Mouse (Mus musculus) left cerebral cortex, adult 11 months (tissue): Measurements from ENCODE around the gene U2af2.
A peak's percentile ranks its signal among the peaks of the same experiment; 100 is the strongest.
"Not testable (repeated sequence)": the region's sequence is repeated elsewhere in the genome, so short reads cannot be mapped to it uniquely, and the experiment has no call there.

ENCODE experiments used
- DNase-seq: peaks from one replicate; pipeline ENCODE4 v3.0.0; 2022; ENCODE audit warnings: low spot score

U2af2 gene

DNA sequence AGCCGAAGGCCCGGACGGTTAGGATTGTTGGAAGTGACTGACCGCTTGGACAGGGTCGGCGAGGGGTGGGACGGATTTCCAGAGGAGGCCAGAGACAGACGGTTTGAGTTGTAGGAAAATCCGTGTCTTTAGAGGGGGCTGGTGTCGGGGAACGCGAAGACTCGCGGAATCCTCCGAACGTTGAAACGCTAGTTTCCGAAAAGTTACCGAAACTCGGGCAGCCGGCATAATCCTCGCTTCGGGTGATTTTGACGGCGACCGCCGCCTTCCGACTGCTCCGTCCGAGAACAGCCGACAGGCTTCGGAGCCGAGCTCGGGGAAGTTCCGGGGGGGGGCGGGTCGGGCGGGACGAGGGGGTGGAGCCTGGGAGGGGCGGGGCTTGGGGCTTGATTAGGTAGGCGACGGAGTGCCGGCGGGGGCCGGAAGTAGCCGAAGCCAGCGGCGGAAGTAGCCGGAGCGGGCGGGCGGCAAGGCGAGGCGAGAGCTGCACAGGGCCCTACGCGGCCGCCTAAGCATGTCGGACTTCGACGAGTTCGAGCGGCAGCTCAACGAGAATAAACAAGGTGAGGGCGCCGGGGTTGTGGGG, at the start of gene U2af2:
Gene U2af2 (plus strand): TSS at position 370 of the 586 bp plus-strand sequence.
- DNase-seq: peak; percentile 86

DNA sequence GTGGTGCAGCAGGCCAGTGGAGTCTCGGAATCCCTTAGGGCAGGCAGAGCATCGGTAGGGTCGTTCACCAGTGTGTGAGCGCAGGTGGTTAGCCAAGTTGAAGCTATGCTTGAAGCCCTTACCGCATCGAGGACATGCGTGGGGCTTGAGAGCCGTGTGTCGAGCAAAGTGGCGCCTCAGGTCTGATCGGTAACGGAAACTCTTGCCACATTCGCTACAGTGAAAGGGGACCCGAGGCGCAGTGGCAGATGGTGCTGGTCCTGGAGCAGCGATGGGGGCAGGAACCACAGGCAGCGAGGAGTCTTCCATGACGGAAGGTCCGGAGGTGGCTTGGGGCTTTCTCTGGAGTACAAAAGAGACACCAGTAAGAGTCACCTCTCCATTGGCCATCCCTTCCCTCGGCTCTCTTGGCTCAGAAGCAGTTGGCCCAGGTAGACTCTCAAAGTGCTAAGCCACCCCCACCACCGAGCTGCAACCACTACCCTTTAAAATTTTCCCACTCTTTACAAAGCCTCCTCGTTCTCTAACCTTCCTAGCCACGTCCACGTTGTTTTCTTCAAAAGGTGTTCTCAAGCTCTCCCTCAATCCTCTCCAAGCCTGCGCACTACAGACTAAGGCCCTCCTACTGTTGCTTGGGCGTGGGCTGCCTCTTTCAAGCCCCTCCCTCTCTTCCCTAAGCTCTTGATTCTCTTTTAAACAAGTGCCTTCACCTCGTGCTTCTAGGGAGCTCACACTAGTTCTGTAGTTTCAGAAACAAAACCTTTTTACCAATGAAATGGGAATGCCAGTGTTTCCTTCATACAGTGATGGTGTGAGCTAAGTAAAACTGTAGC, 49.0 kb upstream of the U2af2 start:
- no peak for DNase-seq

DNA sequence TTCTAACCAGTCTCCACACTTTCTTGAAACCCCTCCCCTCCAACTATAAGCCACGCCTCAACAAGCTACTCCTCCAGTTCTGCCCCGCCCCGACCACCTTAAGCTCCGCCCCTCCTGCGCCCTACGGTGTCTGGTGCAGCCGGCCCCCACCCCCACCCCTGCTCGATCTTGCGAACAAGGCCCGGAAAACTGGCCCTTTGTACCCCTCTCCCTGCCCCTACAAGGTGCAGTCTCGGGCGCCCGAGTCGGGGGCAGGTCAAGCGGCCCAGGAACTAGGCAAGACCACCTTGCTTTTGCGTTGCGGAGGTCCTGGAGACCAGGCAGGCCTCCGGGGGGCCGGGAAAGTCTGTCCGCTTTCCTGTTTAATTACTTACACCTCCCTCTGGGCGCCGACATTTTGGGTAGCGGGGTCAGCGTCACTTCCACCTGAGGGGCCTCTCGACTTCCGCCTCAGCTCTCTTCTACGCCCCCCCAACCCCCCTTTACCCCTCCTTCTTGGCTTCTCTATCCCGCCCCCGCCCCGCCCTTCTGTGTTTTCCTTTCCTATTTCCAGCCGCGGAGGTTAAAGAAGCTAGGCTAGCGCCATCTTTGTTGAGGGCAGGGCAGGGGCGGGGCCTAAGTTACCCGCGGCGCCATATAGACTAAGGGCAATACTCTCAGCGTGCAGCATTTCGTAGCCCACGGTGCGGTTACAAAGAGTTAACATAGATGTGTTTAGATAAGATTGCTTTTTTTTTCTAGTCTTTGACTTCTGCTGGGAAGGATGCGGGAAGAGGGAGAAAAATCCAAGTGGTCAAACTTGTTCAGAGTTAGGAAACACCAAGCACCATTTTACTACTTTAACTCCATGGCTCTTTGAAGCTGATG, 47.5 kb upstream of the U2af2 start, which contains the start of the genes Zfp524 and Fiz1:
Gene Zfp524 (plus strand): TSS at position 165 of the 867 bp plus-strand sequence.
Gene Fiz1 (minus strand): TSS at position 447 of the 867 bp plus-strand sequence.
- DNase-seq: peak; percentile 96

DNA sequence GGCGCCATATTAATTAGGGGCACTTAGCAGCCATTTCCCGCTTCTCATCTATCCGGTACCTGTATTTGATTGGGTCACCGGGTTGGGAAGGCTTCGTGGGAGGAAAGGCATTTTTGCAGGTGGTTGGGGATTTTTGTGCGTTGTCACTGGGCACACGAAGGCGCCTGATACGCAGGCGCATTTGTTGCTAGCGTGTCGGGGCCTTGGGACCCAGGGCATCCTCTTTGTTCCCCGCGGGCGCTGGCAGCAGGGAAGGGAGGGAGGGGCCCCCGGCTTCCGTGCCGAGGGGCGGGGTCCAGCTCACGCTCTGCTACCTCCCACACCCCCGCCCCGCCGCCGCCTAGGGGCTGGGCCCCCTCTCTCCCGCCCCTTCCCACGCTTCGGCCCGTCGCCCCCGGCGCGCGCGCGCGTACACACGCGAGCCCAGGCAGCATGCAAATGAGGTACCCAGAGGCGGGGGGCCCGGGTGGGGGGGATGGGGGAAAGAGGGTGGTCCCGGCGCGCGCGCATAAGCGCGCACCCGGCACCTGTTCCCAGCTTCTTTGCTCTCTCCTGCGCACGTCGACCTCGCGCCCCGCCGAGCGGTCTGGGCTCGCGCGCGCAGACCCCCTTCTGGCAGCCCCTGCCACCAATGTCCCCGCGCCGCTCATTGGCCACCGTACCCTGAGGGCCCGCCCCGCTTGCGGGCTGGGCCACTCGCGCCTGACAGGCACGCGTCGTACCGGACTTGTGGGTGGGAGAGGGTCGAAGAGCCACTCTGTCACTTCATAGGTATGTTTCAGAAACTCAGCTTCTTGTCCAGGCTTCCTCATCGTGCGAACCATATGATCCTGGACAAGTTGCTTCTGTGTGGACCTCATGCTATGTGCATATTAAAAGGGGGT, 46.6 kb upstream of the U2af2 start, which contains the start of gene Gm44973:
Gene Gm44973 (plus strand): TSS at position 379 of the 884 bp plus-strand sequence.
- DNase-seq: peak; percentile 91

DNA sequence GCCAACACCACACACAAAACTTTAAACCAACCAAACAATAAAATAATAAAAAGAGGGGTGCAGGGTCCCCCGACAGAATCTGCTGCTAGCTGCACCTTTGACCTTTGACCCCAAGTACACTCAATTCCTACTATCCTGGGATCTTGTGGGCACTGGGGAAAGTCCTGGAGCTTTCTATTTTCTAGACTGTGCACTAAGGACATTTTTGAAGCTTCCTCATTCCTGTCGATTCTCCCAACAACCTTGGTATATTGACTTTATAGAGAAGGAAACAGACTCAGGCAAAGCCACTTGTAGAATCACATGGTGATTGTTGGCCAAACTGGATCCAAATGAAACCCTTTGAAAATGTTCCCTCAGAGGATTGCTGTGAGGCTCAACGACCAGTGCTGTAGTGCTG, 45.9 kb upstream of the U2af2 start:
- no peak for DNase-seq

DNA sequence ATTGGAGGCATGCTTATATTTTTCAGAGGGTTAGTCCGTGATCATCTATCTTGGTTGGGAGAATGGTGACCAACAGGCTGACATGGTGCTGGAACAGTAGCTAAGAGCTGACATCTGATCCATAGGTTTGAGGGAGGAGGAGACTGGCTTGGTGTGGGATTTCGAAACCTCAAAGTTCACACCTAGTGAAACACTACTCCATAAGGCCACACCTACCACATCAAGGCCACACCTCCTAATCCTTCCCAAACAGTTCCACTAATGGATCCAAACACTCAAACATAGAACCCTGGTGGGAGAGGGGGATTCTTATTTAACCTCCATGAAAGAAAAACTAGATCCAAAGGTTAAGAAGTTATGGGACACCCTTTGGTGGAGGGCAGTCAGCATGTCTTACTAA, 45.0 kb upstream of the U2af2 start:
- no peak for DNase-seq

DNA sequence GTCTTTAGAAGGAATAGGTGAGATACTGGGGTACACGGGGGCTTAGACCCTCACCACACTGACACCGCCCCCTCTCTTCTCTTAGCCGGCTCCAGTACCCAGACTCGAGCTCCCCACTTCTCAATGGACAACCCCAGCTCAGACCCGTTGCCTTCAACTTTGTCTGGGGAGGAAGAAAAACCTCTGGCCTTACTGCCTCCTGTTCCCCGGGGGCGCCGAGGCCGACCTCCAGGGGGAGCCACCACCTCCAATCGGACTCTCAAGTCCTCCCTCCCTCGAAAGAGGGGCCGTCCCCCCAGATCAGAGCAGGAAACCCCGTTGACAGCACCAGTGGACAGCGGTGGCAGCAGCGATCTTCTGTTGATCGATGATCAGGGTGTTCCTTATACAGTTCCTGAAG, 44.6 kb upstream of the U2af2 start:
- DNase-seq: no peak

DNA sequence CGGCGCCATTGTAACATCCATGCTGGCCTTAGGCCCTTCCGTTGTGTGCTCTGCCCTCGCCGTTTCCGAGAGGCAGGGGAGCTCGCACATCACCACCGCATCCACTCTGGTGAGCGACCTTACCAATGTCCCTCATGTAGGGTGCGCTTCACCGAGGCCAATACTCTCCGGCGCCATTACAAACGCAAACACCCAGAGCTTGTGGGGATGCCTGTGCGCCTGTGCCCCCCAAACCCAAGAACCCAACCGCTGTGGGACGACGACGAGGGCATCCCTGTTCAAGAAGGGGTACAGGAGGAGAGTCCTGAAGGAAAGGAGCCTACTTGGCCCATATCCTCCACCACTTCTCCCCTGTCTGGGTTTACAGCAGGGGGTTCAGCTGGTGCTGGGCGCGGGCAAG, 44.0 kb upstream of the U2af2 start:
- no peak for DNase-seq

DNA sequence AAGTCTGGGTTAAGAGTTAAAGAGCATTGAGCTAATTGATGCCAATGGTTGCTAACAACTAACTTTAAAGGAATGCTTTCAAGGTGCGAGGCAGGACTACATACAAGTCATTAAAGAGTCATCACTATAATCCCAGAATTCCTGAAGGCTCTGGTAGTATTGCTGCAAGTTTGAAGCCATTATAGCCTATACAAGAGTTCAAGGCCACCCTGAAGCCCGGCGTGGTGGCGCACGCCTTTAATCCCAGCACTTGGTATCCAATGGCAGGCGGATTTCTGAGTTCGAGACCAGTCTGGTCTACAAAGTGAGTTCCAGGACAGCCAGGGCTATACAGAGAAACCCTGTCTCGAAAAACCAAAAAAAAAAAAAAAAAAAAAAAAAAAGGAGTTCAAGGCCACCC, 42.4 kb upstream of the U2af2 start:
- DNase-seq: not testable (repeated sequence)

DNA sequence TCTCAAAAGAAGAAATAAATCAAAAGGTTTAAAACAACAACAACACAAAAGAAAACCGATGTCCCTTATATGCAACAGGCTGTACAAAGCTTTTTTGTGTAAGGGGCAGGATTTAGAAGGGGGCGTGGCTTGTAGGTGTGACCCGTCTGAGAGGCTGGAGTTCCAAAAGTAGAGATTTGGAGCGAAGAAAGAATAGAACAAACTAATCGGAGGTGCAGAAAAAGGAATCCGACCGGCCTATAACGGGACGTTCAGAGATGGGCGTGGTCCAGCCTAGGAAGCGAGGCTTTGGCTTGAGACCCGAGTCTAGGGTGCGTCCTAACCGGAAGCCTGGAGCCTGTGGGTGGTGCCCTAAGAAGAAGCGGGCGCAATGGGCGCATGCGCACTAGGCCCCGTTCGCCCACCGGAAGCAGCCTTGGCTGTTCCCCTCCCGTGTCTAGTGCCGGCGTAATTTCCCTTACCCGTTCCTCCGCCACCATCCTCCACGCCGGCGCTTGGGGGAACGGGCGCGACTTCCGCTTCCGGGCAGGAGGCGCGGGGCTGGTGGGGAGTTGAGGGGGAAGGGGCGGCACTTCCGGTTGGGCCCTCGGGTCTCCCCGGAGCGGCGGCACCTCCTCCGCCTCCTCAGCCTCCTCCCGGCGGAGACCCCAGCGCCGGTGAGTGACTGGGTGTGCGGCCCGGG, 41.8 kb upstream of the U2af2 start, which contains the start of the genes Zfp865 and Ccdc106:
Gene Zfp865 (plus strand): TSS at position 377 of the 682 bp plus-strand sequence.
Gene Ccdc106 (plus strand): TSS at position 554 of the 682 bp plus-strand sequence.
- DNase-seq: peak; percentile 98

DNA sequence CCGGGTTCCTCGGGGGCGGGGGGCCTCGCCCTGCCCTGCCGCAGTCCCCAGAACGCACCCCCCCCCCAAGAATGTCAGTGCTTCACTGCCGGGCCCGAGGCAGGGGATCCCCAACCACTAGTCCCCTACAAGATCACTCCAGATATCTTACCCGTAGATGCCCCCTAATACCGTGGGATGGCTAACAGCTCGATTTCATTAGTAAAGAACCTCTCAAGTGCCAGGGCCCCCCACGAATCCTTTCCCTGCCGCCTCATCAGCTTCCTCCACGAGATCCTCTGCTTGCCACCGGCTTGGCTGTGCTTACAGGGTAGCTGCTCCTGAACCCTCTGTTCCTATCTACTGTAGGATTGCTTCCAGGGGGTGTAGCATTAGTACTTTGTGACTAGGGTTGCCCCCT, 41.3 kb upstream of the U2af2 start:
- DNase-seq: no peak

DNA sequence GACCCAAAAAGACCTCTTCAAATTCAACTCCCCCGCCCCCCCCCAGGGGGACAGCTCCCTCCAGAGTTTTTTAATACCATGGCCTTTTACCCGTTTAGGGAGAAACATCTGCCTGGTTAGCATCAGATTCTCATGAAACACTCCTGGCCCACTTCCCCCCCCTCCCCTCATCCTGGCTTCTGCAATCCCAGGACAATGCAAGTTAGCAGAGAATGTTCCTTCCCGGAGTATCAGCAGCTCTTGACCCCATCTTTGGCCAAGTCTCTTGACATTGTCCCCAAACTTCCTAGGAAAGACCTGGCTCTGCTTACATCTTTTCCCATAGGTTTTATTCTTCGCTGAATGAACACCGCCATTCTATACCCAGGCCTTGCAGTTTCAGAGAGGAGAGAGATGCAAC, 40.7 kb upstream of the U2af2 start:
- DNase-seq: no peak

DNA sequence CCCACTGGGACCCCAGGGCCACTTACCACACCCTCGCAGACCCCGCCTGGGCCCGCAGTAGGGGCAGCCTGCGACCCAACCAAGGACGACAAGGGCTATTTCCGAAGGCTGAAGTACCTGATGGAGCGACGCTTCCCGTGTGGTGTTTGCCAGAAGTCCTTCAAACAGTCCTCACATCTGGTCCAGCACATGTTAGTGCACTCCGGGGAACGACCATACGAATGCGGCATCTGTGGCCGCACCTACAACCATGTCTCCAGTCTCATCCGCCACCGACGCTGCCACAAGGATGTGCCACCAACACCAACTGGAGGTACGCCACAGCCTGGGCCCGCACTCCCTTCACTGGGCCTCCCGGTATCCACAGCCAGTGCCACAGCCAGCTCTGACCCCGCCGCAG, 32.4 kb upstream of the U2af2 start:
- no peak for DNase-seq

DNA sequence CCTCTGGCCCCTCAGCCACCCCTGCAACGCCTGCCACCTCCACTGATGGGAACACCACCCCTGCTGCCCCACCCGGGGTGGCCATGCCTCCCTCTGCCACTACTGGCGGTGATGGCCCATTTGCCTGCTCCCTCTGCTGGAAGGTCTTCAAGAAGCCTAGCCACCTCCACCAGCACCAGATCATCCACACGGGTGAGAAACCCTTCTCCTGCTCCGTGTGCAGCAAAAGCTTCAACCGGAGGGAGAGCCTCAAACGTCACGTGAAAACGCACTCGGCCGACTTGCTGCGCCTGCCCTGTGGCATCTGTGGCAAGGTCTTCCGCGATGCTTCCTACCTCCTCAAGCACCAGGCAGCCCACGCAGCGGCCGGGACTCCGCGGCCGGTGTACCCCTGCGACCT, 32.0 kb upstream of the U2af2 start:
- no peak for DNase-seq

DNA sequence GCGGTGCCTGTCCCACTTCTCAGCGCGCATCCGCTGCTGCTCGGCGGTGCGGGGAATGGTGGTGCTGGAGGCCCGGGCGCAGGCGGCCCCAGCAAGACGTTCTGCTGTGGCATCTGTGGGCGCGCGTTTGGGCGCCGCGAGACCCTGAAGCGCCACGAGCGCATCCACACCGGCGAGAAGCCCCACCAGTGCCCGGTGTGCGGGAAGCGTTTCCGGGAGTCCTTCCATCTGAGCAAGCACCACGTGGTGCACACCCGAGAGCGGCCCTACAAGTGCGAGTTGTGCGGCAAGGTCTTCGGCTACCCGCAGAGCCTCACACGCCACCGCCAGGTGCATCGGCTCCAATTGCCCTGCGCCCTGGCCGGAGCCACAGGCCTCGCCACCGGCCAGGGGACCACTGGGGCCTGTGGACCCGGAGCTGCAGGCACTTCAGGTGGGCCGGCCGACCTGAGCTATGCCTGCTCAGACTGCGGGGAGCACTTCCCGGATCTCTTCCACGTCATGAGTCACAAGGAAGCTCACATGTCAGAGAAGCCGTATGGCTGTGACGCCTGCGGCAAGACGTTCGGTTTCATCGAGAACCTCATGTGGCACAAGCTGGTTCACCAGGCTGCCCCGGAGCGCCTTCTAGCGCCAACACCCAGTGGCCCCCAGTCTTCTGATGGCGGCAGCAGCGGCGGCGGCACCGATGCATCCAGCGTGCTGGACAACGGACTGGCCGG, 31.2 kb upstream of the U2af2 start:
- no peak for DNase-seq

DNA sequence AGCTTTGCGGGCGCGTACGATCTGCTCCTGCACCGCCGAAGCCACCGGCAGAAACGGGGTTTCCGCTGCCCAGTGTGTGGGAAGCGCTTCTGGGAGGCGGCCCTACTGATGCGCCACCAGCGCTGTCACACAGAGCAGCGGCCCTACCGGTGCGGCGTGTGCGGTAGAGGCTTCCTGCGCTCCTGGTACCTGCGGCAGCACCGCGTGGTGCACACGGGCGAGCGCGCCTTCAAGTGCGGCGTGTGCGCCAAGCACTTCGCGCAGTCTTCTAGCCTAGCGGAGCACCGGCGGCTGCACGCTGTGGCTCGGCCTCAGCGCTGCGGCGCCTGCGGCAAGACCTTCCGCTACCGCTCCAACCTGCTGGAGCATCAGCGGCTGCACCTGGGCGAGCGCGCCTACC, 30.4 kb upstream of the U2af2 start:
- DNase-seq: no peak

DNA sequence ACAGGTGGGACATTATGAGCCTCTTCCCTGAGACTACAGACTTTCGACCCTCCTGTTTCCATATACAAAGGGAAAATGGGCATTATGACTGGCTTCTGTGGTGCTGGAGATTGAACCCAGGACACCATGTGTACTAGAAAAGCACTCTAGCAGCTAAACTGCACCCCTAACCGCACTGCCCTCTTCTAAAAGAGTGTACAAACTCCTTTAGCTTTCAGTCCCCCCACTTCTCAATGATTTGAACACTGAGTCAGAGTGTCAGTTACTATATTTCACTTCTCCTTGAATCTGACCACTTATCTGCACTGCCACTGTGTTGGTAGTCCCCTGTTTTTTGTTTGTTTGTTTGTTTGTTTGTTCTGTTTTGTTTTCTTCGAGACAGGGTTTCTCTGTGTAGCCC, 28.1 kb upstream of the U2af2 start, which contains the start of gene 4632433K11Rik:
Gene 4632433K11Rik (plus strand): TSS at position 301 of the 400 bp plus-strand sequence.
- no peak for DNase-seq

DNA sequence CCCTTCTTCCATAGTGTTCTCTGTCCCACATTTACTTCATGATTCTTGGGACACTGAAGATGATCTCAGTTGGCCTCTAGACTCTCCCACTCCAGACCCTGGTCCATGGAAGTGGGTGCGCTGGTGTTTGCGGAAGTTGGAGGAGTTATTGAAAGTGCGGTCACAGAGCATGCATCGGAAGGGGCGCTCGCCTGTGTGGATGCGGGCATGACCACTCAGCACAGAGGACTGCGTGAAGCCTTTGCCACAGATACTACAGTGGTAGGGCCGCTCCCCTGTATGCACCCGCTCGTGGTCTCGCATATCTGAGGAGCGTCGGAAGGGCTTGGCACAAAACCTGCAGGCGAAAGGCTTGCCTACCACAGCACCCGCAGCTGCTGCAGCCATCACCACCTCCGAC, 26.3 kb upstream of the U2af2 start:
- no peak for DNase-seq

DNA sequence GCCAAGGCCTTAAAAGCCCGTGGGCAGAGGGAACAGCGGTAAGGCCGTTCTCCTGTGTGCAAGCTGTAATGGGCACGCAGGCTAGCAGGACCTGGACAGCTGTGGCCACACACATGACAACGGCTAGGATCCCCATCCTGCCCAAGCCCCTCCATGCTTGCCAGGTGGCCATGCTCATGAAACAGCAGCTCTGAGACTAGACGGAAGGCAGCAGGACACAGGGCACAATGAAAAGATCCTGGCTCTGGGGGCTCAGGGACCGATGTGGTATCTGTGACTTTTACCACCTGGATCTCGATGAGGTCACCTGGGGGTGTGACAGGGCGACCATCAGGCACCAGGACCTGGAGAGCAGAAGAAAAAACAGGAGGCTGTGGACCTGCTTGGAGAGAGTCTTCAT, 25.8 kb upstream of the U2af2 start:
- DNase-seq: no peak

DNA sequence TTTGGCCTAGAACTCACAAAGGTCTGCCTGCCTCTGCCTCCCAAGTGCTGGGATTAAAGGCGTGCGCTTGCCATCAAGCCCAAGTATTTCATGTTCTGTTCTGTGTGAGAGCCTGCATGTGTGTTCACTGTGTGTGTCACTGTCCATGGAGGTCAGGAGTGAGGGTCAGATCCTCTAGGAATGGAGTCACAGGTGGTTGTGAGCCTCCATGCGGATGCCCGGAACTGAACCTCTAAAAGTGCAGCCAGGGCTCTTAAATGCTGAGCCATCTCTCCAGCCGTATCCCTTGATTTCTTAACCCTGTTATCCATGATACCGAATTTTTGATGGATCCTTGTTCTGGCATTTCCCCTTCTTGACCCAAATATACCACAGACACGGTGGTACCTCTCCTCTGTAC, 24.9 kb upstream of the U2af2 start:
- no peak for DNase-seq
